Mouse (Mus musculus) heart, adult 2 months (tissue): ENCODE results near the gene Lingo1.

Source experiments
- CTCF ChIP-seq: fragments of 200-600 bp; IDR thresholded peaks from 2 replicates; pipeline ENCODE4 v1.8.1; 2022; ENCODE audit warnings: antibody characterized with exemption, mild to moderate bottlenecking, moderate library complexity
- POLR2A ChIP-seq: fragments of 200-500 bp; IDR thresholded peaks from 2 replicates; pipeline ENCODE4 v1.6.1; 2011; ENCODE audit warnings: mild to moderate bottlenecking, low read depth, low read length, control low read depth; ENCODE audit not compliant: insufficient read depth

- TF ChIP-seq CTCF = no peak
- TF ChIP-seq POLR2A = no peak
These were observed 79.7 kb downstream of the Lingo1 start for GRCm38 (mm10) chr9:56716565-56716964.
